Mouse (Mus musculus) left cerebral cortex, adult 2 months (tissue): ENCODE measurements around the gene Rps3a1. TPM values are rescaled to one million over a fixed set of nuclear protein-coding genes. Genes with fewer than 3 reads are reported as not detected.

Experiments
- DNase-seq, 2 experiments: peaks; one replicate each; pipeline ENCODE4 v3.0.0; 2021 to 2022; ENCODE audit warnings: low spot score in 2 of 2, mixed read lengths in 1 of 2; ENCODE audit errors: extremely low spot score in 1 of 2
- H3K27ac ChIP-seq: fragments of 200-600 bp; 2 replicates; pipeline ENCODE4 v1.8.1; 2022
- H3K4me3 ChIP-seq: fragments of 200-600 bp; 2 replicates; pipeline ENCODE4 v1.8.1; 2022
- CTCF ChIP-seq: fragments of 200-600 bp; IDR thresholded peaks from 2 replicates; pipeline ENCODE4 v1.8.1; 2022; ENCODE audit warnings: antibody characterized with exemption, mild to moderate bottlenecking, moderate library complexity
- intact Hi-C: fragments of 180-260 bp; cut with DNase I; formaldehyde crosslinking; loops from one replicate; pipeline ENCODE4 v1.15.1; 2025
- total RNA-seq, 2 experiments: library from RNA; stranded (reverse); gene quantifications; 2 replicates each; pipeline ENCODE4 v1.2.3; 2021

The Rps3a1 gene
- total RNA-seq, 2 experiments from 2014 or later = 375 TPM

GRCm38 (mm10) chr3:86093213-86093845 is 49.2 kb downstream of the Rps3a1 start:
- DNase-seq = no peak
- Histone ChIP-seq H3K4me3 (no peak overlapping the region), H3K27ac (no peak overlapping the region)
- no peak for TF ChIP-seq CTCF
- intact Hi-C loops = no loop called here

Other genes with a start within 250 kb of the Rps3a1 start
- gene Sh3d19, start 171.6 kb downstream of the Rps3a1 start, total RNA-seq = 10 to 100 TPM; 15.6 to 16.0 TPM
- gene Prss48, start 140.2 kb downstream of the Rps3a1 start, total RNA-seq = not detected
- 10 to 100 TPM; 33.1 to 35.0 TPM for gene Lrba, start 82.0 kb upstream of the Rps3a1 start, total RNA-seq